Mouse (Mus musculus): ENCODE results near the gene Xlr3b.
"Not testable (repeated sequence)": the region's sequence is repeated elsewhere in the genome, so short reads cannot be mapped to it uniquely, and the experiment has no call there.

DNA sequence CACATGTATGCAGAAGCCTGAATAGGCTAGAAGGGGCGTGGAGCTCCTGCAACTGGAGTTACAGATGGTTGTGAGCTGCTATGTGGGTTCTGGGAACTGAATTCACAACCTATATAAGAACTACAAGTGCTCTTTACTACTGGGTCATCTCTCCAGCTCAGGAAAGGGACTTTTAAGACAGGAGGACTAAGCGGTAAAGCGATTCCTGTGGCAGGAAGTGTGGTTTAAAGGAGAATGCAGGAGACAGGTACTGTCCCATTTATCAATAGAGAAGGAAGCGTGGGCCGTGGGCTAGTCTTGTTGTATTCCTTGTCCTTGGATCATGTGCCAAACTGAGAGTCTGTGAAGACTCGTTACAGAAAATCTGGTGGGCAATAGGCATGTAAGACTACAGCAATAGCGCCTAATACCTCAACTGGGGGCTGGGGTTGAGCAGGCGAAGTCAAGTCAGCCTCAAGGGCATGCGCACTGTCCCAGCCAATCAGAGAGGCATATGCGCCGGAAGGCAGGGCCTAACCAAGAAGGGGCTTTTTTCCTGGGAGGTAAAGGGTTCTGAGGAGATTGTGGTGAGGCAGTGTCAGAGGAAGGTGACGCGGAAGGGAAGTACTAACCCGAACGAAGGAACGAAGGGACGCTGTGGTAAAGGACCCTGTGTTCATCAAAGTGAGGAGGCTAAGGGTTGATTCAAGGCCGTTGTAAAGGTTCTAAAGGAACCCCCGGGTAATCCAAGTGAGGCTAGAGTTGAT, 22.0 kb downstream of the Xlr3b start, which contains the start of gene Xlr4b:
- not testable (repeated sequence) for TF ChIP-seq CTCF (IDR thresholded peaks at IDR 0.05; ENCODE audit: borderline replicate concordance, insufficient read depth, low read depth, low read length); POLR2A (IDR thresholded peaks at IDR 0.05; ENCODE audit: borderline replicate concordance, insufficient read depth, low read length)
